Mouse (Mus musculus) gastrocnemius, adult 18-20 months (tissue): Measurements from ENCODE around the gene Ercc2. TPM values are rescaled to one million over a fixed set of nuclear protein-coding genes. Genes with fewer than 3 reads are reported as not detected.
A peak's percentile ranks its signal among the peaks of the same experiment; 100 is the strongest.

Experiments
- DNase-seq: peaks from one replicate; pipeline ENCODE4 v3.0.0; 2021; ENCODE audit warnings: low spot score
- long read RNA-seq, 2 experiments: library from polyadenylated mRNA; stranded (forward); transcript quantifications; one replicate each; pipeline ENCODE4 v2.0.0; 2021
- total RNA-seq, 2 experiments: library from RNA; stranded (reverse); gene quantifications; 2 replicates each; pipeline ENCODE4 v1.2.3; 2021

Gene Ercc2
- 10 to 100 TPM in 1 of 2 experiments, 1 to 10 TPM in 1; 9.0 to 10.6 TPM for total RNA-seq
- long read RNA-seq, experiment 1, partial matches to known transcripts: 0 of 4 reads
- long read RNA-seq, experiment 1, other reads (novel, unspliced or antisense): 0 of 4 reads
- long read RNA-seq, experiment 2, partial matches to known transcripts: 2 of 6 reads
- long read RNA-seq, experiment 2, other reads (novel, unspliced or antisense): 0 of 6 reads

GRCm38 (mm10) chr7:19381377-19382165 lies at the start of gene Ercc2:
Gene Ercc2 (plus strand): TSS chr7:19382010.
- peak; percentile 99 for DNase-seq

DNA sequence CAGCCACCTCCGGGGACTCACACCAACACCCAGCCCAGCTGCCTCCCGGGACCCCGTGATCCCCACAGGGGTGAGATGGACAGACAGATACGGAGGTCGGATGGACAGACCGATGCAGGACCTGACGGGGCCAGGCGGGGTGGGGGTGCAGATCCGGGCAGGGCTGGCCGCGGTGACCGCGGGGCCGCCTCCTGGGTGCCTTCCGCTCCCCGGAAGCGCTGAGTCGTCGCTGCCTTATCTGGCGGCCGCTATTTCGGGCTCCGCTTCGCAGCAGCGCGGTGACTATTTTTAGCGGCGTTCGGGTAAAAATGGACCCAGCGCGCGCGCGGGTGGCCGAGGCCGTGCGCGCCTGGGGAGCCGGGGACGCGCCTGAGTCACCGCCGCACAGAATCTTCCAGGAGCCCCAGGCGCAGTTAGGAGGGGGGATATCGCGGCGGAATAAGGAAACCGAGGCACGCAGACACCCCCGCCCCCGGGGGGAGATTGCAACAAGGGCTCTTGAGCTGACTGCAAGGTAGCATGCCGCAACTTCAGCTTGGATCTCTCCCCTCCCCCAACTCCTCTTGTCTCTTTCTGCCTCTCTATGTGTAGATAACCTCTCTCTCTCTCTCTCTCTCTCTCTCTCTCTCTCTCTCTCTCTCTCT lies 49.0 kb upstream of the Ercc2 start:
- peak; percentile 84 for DNase-seq

- no peak for DNase-seq
These were observed 46.2 kb upstream of the Ercc2 start for GRCm38 (mm10) chr7:19335583-19335982.

DNA sequence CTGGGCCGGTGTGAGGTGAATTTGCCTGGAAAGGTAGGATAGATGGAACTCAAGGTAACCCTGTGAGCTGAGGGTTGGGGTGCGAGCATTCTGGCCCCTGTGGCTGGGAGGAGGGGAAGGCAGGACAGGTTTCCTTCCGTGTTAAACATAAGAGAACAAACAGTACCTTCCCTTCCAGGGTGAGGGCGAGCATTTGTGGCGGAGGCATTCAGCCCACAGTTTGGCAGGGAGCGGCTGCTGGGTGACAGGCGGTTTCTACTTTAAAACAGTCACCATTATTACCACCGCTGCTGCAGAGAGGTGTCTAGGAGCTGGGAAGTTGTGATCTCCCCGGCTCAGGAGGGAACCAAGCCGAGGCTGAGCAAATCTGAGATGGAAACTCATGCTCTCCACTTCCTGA lies 44.7 kb upstream of the Ercc2 start:
- no peak for DNase-seq

DNA sequence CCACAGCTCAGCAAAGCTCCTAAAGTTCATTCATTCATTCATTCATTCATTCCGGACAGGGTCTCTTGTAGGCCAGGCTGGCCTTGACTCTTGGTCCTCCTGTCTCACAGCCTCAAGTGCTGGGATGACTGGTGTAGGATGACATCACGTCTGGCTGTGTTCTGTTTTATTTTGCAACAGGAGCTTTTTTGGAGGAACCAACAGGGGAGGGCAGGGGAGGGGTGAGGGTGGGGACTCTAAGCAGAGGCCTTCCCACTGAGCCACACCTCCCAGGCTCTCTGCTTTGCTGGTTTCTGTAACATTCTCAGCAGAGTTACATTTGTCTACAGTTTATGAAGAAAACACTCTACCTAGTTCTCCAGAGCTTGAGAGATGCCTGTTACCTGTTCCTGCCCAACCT lies 43.8 kb upstream of the Ercc2 start:
- DNase-seq: no peak

DNA sequence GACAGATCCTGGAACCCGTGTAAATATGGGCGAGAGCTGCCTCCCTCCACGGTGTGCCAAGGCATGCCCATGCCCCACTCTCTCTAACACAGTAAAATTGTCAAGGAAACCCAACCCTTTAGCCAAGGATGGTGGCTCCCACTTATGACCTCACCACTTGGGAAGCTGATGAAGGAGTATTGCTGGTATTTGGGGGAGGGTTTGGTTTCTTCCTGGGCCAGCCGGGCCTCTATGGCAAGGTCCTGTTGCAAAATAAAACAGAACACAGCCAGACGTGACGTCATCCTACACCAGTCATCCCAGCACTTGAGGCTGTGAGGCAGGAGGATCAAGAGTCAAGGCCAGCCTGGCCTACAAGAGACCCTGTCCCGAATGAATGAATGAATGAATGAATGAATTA lies 43.2 kb upstream of the Ercc2 start:
- DNase-seq: no peak

GRCm38 (mm10) chr7:19341250-19341649 lies 40.6 kb upstream of the Ercc2 start:
- DNase-seq: no peak

DNA sequence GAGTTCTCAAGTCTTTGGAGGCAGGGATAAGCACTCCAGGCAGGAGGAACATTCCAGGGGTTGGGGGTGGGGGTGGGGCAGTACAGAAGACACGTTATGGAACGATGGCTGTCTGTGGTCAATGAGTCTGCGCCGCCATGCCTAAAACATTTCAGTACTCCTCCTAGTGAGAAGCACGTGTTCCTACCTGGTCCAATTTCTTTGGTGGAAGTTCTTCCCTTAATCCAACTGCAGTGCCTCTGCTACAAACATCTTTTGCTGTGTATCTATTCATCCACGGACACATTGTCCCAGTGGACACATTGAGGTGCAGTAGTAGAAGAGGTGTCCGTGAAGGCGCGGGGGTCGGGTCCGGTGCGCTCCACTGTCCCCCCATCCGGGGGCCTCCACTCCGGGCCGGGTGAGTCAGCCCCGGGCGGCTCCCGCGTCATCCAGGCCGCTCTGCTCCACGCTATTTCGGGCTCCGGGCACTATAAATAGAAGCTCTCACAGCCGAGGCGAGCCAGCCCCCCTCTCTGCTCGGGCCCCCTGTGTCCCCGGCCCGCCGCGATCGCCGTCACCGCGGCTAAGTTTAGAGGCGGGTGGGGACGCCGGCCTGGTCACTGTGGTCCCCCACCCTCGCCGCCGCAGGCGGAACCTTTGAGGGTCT lies 39.9 kb upstream of the Ercc2 start:
- peak; percentile 82 for DNase-seq

DNA sequence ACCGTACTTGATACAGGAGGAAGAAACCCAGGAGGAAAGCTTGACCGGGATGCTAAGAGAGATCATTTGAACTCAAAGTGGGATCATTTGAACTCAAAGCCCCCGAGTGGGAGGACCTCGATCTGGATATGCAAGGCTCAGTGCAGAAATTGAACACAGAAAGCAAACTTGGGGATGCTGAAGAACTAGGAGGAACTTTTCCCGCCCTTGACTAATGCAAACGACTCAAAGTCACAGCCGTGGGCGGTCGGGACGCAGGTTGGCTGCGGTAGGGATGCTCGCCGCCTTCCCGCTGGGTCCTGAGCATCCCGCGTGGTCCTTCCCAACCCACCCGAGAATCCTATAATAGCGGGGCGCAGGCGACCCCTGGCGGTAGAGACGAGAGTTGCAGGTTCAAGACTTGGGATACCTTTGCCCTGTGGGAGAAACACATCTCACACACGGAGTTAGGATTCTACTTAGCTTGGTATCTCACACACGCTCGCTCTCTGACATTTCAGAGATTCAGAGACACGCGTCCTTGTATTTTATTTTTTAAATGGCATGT lies 39.3 kb upstream of the Ercc2 start:
- peak; percentile 92 for DNase-seq

DNA sequence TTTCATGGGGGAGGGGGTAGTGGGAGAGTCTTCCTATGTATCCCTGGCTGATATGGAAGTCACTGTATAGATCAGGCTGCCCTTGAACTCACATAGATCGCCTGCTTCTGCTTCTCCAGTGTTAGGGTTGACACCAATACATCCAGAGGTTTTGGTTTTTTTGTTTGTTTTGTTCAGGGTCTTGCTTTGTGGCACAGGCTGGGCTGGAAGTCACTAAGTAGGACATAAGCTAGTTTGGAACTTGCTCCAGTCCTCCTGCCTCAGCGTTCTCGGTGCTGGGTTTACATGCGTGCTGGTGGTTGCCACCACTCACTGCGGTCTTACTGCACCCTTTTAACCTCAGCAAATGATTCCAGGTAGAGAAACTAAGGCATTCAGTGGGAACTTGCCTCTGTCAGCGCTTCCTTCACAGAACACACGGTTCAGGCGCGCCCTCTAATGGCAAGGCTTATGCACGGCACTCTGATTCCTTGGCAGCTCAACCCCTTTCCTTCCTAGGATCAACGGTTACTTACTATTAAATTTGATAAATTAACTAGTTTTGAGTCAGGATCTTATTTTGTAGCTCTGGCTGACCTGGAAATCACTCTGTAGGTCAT lies 38.5 kb upstream of the Ercc2 start:
- peak; percentile 81 for DNase-seq

GRCm38 (mm10) chr7:19344237-19344847 lies 37.5 kb upstream of the Ercc2 start, which contains the start of gene Ercc1:
Gene Ercc1 (plus strand): TSS chr7:19344778.
- no peak for DNase-seq

DNA sequence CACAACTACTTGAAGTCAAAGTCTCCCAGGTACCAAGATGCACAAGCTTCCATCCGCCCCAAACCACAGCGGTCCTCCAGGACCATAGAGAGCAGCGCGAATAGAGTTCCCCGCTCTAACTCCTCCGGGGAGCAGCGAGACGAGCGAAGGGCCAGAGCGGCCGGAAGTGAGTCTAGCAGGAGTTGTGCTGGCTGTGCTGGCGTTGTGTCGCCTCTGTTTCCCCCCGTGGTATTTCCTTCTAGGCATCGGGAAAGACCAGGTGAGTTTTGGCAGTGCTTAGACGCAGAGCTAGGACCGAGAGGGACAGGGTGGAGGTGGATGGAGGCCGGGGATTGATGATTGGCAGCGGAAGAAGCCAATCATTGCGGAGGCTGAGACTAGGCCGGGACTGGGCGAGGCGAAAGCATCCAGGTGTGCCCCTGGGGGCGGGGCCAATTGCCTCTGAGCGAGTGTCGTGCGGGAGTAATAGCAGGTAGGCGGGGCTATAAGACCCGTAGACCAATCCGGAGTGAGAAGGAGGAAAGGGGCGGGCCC lies 36.8 kb upstream of the Ercc2 start:
- DNase-seq: peak; percentile 93

DNA sequence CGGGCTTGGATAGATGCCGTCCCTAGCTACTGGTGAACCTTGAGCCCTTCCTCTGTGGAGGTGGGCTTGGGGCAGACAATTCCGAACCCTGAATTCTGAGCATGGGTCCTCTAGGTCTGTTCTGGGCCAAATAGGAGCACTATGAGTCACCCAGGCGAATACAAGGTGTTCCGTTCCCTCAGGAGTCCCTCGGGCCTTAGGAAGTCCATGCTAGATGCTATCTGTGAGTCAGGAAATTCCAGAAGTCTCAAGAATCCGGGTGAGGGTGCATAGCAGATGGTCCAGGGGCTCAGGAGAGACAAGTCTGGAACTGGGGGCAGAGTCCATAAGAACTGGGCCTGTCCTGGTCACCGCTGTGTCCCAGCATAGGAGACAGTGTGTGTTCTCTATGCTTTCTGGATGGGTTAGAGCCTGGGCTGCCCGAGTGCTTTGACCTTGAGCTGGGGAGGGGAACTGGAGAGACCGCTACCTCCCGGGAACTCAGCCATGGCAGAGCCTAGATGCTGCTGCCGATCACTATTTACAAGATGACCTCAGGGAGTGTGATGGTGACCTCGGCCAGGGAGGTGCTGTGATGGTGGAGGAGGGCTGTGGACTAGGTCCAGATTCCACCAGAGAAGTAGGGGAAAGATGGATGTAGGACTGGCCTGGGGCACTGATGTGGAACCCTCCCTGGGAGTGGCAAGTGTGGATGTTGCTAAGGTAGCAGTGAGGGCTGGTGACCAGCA lies 32.5 kb upstream of the Ercc2 start:
- DNase-seq: no peak

DNA sequence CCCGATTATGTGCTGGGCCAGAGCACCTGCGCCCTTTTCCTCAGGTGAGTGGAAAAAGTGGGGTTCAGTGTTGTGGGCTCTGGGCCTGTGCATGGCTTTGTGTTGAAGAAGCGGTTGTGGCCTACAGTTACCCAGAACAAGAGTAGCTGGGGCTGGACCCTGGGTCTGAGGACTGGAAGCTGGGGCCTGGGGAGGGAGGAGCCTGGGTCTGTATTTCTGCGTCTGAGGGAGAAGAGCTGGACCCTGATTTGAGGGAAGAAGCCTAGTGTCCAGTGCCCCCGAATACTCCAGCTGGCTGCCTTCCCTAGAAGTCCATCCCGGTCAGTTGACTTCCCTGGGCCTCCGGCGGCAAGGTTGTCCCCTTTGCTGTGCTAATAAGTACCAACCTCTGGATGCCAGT lies 31.6 kb upstream of the Ercc2 start:
- no peak for DNase-seq

DNA sequence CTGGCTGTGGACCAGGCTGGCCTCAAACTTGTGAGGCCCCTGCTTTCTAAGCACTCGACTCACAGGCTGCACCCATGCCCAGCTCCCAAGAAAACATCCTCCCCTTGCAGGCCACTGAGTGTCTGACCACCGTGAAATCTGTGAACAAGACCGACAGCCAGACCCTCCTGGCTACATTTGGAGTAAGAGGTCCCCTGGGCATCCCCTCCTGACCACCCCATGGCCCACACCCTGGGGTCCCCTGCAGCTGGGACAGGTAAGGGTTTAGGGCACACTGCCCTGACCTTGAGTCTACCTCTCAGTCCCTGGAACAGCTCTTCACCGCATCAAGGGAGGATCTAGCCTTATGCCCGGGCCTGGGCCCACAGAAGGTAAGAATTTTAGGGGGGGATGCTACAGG lies 26.8 kb upstream of the Ercc2 start:
- DNase-seq: no peak

DNA sequence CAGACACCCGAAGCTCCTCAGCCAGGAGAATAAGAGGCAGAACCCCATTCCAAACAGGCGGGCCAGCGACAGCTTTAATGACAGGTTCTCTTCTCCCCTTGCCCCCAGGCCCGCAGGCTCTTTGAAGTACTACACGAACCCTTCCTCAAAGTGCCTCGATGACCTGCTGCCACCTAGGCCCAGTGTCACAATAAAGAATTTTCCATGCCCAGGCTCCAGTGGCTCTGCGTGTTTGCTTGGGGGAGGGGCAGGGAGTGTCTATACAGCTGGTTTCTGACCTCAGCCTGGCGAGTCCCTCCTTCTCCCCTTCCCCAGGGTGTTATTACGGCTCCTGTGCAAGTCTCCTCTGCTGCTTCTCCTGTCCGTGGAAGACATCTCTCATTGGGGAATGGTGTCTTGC lies 25.5 kb upstream of the Ercc2 start:
- DNase-seq: no peak

GRCm38 (mm10) chr7:19357381-19358375 lies 24.1 kb upstream of the Ercc2 start:
- DNase-seq: no peak

- DNase-seq: no peak
These were observed 23.2 kb upstream of the Ercc2 start for GRCm38 (mm10) chr7:19358634-19359033.
